Mouse (Mus musculus) heart, adult 10 weeks (tissue): ENCODE measurements around the gene Csnk1d. TPM values are rescaled to one million over a fixed set of nuclear protein-coding genes. Genes with fewer than 3 reads are reported as not detected.

Experiments used
- polyA plus RNA-seq: library from polyadenylated mRNA; stranded (reverse); fragments of 350-450 nt; fragmentation: Illumina TruSeq; extraction: RNeasy Lipid Tissue Mini Kit (QIAGEN cat#74804); gene quantifications from one replicate; pipeline ENCODE4 v1.2.3, GENCODE M21; 2014; ENCODE audit warnings: low read depth, low replicate concordance

Csnk1d gene
- 49.3 TPM for polyA plus RNA-seq

DNA sequence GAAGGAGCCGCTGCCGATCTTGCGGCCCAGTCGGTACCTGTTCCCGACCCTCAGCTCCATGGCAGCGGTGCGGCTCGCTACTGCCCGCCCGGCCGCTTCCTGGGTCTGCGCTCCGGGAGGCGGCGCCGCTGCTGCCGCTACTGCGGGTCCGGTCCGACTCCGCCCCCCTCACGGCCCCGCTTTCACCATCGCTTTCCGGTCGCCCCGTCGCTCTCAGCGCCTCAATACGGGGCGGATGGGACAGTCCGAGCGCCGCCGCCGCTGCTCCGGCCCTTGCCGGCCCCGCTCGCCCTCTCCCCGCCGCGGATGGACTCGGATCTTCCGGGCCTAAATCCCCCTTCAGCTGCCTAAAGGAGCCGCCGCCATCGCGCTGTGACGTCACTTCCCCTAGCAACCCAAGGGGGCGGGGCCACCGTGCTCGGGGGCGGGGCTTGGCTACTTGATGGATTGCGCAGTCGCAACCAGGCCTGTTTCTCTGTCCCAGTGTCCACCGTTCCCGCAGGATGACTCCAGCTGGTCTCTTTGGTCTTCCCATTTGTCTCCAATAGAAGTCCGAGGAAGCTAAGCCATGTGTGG, at the start of gene Csnk1d:
Gene Csnk1d (minus strand): TSS at position 380 of the 576 bp plus-strand sequence.

GRCm38 (mm10) chr11:121039302-121039701, 48.2 kb upstream of the Csnk1d start, which contains the start of gene Cd7:
Cd7 (minus strand) TSS chr11:121039418.

GRCm38 (mm10) chr11:120948328-120948727, 42.8 kb downstream of the Csnk1d start, which contains the start of gene Slc16a3:
Slc16a3 (plus strand) TSS chr11:120948480.

GRCm38 (mm10) chr11:120932564-120933398, 58.3 kb downstream of the Csnk1d start, which contains the start of gene Ccdc57:
Ccdc57 (minus strand) TSS chr11:120932872.

Other genes with a start within 250 kb of the Csnk1d start
- 3.6 TPM for gene Hmga1b, start 228.5 kb downstream of the Csnk1d start, polyA plus RNA-seq
- 18.9 TPM for gene Rfng, start 207.1 kb downstream of the Csnk1d start, polyA plus RNA-seq
- 66.7 TPM for gene Gps1, start 207.1 kb downstream of the Csnk1d start, polyA plus RNA-seq
- gene Dus1l, start 194.9 kb downstream of the Csnk1d start, polyA plus RNA-seq, result 27.0 TPM
- gene Fasn, start 166.8 kb downstream of the Csnk1d start, polyA plus RNA-seq, result 30.7 TPM
- 1.6 TPM for gene Ccdc57, start 58.5 kb downstream of the Csnk1d start, polyA plus RNA-seq
- gene Slc16a3, start 42.9 kb downstream of the Csnk1d start, polyA plus RNA-seq, result 1.8 TPM
- gene Cd7, start 48.1 kb upstream of the Csnk1d start, polyA plus RNA-seq, result 0.99 TPM
- 0.42 TPM for gene Sectm1b, start 72.2 kb upstream of the Csnk1d start, polyA plus RNA-seq
- gene Sectm1a, start 89.9 kb upstream of the Csnk1d start, polyA plus RNA-seq, result not detected
- gene Tex19.2, start 127.3 kb upstream of the Csnk1d start, polyA plus RNA-seq, result not detected
- not detected for gene Tex19.1, start 154.8 kb upstream of the Csnk1d start, polyA plus RNA-seq
- gene Uts2r, start 168.9 kb upstream of the Csnk1d start, polyA plus RNA-seq, result 0.79 TPM
- 11.8 TPM for gene Hexdc, start 213.1 kb upstream of the Csnk1d start, polyA plus RNA-seq
- 21.4 TPM for gene Ogfod3, start 213.4 kb upstream of the Csnk1d start, polyA plus RNA-seq
- gene Cybc1, start 238.0 kb upstream of the Csnk1d start, polyA plus RNA-seq, result 13.7 TPM
- 54.9 TPM for gene Narf, start 245.9 kb upstream of the Csnk1d start, polyA plus RNA-seq